Mouse (Mus musculus) testis, adult 2 months (tissue): ENCODE results near the gene Cldn11.

Experiments used
- CTCF ChIP-seq: fragments of 200-500 bp; IDR thresholded peaks from 2 replicates; pipeline ENCODE4 v1.5.1; 2012; ENCODE audit warnings: low read depth, mild to moderate bottlenecking, inconsistent platforms, low read length, moderate library complexity; ENCODE audit not compliant: control insufficient read depth, insufficient read depth, insufficient replicate concordance
- POLR2A ChIP-seq: fragments of 200-500 bp; IDR thresholded peaks from 2 replicates; pipeline ENCODE4 v1.6.1; 2012; ENCODE audit warnings: low read depth, mild to moderate bottlenecking, inconsistent platforms, low read length, moderate library complexity; ENCODE audit not compliant: control insufficient read depth

DNA sequence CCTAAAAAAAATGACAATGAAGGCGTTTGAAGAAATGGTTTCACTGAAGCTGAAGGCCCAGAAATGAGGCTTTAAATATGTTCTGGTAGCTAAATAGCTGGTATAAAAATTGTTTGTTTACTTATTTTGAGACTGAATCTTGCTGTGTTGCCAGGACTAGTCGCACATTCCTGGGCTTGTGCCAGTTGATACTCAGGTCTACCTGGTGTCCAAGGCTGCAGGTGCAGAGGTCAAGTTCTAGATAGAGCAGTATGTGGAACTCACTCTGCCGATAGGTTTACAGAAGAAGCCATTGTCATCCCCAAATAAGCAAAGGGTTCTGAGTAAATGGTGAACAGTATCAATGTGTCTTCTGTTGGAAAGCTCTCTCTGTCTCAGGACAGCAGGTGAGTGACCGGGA, 8.1 kb upstream of the Cldn11 start:
- TF ChIP-seq CTCF: no peak
- TF ChIP-seq POLR2A: no peak
